Mouse (Mus musculus): ENCODE measurements at regions not wholly inside any gene's neighbourhood (a gene's known extent, or its start where the extent isn't known, plus 50 kb on each side); places are given as distances from the start of the nearest gene placed in this dataset.

- no peak for DNase-seq (ENCODE audit: low spot score in 2 of 2)
These were observed 179.4 kb downstream of the Qdpr start for GRCm38 (mm10) chr5:45270679-45271078.

GRCm38 (mm10) chr5:45269391-45269790 is 180.6 kb downstream of the Qdpr start:
- DNase-seq (ENCODE audit: low spot score in 2 of 2), result no peak

GRCm38 (mm10) chr5:45266914-45267313 is 183.1 kb downstream of the Qdpr start:
- no peak for DNase-seq (ENCODE audit: low spot score in 2 of 2)

- DNase-seq (ENCODE audit: low spot score in 2 of 2), result no peak
These were observed 191.6 kb downstream of the Qdpr start for GRCm38 (mm10) chr5:45258486-45258885.

- DNase-seq (ENCODE audit: low spot score in 2 of 2), result no peak
These were observed 193.6 kb downstream of the Qdpr start for GRCm38 (mm10) chr5:45256256-45256999.

- DNase-seq (ENCODE audit: low spot score in 2 of 2), result no peak
These were observed 218.2 kb downstream of the Qdpr start for GRCm38 (mm10) chr5:45231856-45232255.

GRCm38 (mm10) chr5:45230097-45230496 is 219.9 kb downstream of the Qdpr start:
- DNase-seq (ENCODE audit: low spot score in 2 of 2), result no peak

GRCm38 (mm10) chr5:45229477-45229876 is 220.6 kb downstream of the Qdpr start:
- DNase-seq (ENCODE audit: low spot score in 2 of 2), result no peak

- DNase-seq (ENCODE audit: low spot score in 2 of 2), result no peak
These were observed 221.7 kb downstream of the Qdpr start for GRCm38 (mm10) chr5:45228226-45228927.

- peak; percentile 6 to 12 for DNase-seq (ENCODE audit: low spot score in 2 of 2)
These were observed 229.6 kb downstream of the Qdpr start for GRCm38 (mm10) chr5:45220272-45220916.

GRCm38 (mm10) chr5:45219558-45219957 is 230.5 kb downstream of the Qdpr start:
- DNase-seq (ENCODE audit: low spot score in 2 of 2), result no peak

GRCm38 (mm10) chr5:45219101-45219500 is 230.9 kb downstream of the Qdpr start:
- no peak for DNase-seq (ENCODE audit: low spot score in 2 of 2)

- DNase-seq (ENCODE audit: low spot score in 2 of 2), result no peak
These were observed 235.6 kb downstream of the Qdpr start for GRCm38 (mm10) chr5:45214475-45214874.

GRCm38 (mm10) chr5:45198408-45198807 is 251.6 kb downstream of the Qdpr start:
- DNase-seq (ENCODE audit: low spot score in 2 of 2), result no peak

GRCm38 (mm10) chr5:45196159-45196558 is 253.9 kb downstream of the Qdpr start:
- DNase-seq (ENCODE audit: low spot score in 2 of 2), result no peak

- no peak for DNase-seq (ENCODE audit: low spot score in 2 of 2)
These were observed 257.7 kb downstream of the Qdpr start for GRCm38 (mm10) chr5:45192287-45192686.

- peak in 1 of 2 experiments; percentile 60 for DNase-seq (ENCODE audit: low spot score in 2 of 2)
These were observed 276.8 kb downstream of the Qdpr start for GRCm38 (mm10) chr5:45173035-45173755.

GRCm38 (mm10) chr5:45159194-45159593 is 290.8 kb downstream of the Qdpr start:
- DNase-seq (ENCODE audit: low spot score in 2 of 2), result no peak

GRCm38 (mm10) chr5:45154936-45155335 is 295.1 kb downstream of the Qdpr start:
- DNase-seq (ENCODE audit: low spot score in 2 of 2), result no peak

GRCm38 (mm10) chr5:45144186-45144585 is 305.9 kb downstream of the Qdpr start:
- no peak for DNase-seq (ENCODE audit: low spot score in 2 of 2)

- DNase-seq (ENCODE audit: low spot score in 2 of 2), result no peak
These were observed 312.6 kb downstream of the Qdpr start for GRCm38 (mm10) chr5:45137198-45137973.

Measured in urinary bladder, postnatal 36 days (tissue).